Mouse (Mus musculus): ENCODE data around the gene Fam192a. TPM values are rescaled to one million over a fixed set of nuclear protein-coding genes. Genes with fewer than 3 reads are reported as not detected.
A peak's percentile ranks its signal among the peaks of the same experiment; 100 is the strongest.

Gene Fam192a
- total RNA-seq, 2 experiments from 2014 or later, result 43.8 to 50.1 TPM

DNA sequence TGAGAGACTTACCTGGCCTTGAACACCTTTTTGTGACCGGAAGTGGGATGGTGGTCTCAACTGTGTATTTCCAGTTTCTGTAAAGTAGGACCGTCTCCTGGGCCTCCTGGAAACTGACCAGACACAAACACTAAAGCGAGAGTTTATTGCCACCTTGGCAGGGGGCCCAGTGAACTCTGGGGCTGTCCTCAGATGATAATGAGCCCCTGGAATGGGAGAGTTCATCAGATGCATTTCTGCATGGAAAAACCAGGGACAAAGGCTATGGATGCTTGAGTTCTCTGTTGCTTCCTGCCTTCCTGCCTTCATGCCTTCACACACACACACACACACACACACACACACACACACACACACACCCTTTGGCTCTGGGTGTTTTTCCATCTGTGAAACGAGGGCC is 67.2 kb downstream of the Fam192a start:
- no peak for DNase-seq (ENCODE audit: low spot score in 2 of 2)

DNA sequence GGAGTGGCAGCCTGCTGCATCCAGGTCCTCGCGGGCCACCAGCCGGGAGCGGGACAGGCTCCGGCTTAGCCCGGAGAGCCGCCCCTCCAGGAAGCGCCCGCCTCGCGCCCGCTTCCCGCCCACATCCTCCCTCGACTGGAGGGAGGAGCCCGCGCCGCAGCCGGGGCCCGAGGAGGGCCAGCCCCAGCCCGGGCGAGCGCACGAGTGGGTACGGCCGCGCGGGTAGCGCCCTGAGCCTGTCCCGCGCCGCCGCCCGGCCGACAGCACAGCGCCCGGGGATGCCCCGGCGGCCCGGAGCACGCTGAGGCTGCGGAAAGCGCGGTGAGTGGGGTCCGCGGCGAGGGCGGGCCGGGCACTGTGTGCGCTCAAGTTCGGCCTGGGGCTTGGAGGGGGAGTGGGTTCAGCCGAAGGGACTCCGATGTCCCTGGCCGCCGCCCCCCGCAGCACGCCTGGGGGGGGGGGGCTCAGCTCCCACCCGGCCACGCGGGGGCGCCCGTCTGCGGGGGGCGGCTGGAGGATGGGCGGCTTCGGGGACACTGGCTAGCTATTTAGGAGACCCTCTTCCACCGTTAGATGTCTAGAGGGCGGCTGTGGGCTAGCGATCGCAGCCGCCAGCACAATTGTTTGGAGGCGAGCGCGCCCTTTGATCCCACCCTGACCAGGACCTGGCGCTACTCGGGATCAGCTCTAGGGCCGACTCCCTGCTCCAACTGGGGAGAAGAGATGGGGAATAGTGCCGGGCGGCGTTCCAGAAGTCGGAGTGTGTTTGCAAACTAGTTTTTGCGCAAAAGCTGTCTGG is 68.7 kb downstream of the Fam192a start, which contains the start of gene Cpne2:
Gene Cpne2 (plus strand): TSS at position 118 of the 799 bp plus-strand sequence.
- peak; percentile 41 to 54 for DNase-seq (ENCODE audit: low spot score in 2 of 2)

DNA sequence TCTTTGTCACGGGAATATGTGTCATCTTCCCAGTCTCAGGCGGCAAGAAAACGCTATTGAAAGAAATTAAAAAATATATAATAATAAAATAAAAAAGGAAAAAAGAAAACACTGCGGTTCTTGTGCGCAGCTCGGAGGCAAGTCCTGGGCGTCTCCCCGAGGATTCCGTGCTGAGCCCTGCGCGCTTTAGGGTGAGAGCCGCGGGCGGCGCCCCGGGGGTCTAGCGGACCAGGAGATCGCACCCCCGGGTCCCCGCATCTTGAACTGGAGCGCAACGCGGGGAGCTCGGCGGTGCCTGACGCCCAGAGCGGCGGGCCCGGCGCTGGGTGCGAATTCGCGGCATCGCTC is 69.3 kb downstream of the Fam192a start:
- no peak for DNase-seq (ENCODE audit: low spot score in 2 of 2)

DNA sequence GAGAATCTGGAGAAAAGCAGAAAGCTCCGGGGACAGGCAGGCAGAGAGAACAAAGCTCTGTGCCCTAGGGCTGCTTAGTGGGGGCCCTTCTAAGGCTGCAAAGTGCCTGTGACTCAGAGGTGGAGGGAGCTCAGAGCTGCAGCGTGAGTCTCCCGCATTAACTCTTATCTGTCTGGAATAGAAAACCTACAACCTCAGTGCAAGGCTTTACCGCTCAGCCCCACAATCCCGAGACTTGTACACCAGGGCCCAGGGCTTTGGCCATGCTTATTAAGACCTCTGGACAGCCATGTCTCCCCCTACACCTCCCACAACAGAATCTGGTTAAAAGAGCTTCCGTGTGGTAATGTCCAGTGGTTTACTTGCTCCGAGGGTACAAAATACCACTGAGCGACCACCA is 69.8 kb downstream of the Fam192a start:
- no peak for DNase-seq (ENCODE audit: low spot score in 2 of 2)

DNA sequence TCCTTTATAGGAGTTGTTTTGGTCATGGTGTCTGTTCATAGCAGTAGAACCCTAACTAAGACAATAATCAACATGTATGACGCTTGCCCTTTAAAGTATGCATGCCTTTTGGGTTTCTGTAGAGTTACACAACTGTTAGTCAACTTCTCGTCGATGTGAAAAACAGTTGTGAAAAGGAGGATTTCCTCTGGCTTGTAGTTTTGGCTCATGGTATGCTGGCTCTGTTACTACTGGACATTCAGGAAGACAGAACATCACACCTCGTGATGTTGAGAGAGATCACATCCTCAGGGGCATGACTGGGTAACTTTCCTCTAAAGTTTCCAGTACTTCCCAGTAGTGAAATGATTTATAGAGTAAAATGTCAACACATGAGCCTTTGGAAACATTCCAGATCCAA is 71.2 kb downstream of the Fam192a start:
- no peak for DNase-seq (ENCODE audit: low spot score in 2 of 2)

DNA sequence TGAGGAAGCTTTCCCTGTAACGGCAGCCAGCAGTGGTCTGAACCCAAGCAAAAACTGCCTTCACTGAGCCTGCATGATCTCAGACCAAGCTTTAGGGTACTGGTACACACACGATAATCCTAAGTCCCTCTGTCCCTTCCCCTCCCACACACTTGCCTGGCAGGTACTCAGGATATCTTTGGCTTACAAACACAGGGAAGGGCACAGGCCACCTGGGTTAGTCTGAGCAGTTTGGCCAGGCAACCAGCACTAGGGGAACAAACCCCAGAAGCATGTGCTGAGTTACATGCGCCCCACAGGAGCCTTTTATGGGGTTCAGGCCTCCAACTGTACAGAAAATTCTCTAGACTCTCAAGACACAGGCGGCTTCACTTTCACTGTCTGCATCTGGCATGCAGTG is 71.9 kb downstream of the Fam192a start:
- no peak for DNase-seq (ENCODE audit: low spot score in 2 of 2)

DNA sequence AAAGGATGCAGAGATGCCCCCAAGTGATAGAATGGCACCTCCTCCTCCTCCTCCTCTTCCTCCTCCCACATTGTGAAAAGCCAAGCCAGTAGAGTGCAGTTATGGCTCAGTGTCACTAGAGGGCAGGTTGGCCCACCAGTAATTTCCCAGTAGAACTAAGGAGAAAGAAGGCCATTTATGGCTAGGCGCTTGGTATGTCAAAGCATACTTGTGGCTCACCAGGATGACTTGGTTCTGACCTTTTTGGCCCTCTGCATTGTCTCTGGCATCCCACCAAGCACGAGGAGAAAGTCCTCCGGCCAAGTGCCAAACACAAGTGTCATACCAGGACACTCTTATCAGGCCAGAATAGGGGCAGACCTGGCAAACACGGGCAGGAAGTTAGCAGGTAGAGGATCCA is 73.6 kb downstream of the Fam192a start:
- DNase-seq (ENCODE audit: low spot score in 2 of 2), result no peak

DNA sequence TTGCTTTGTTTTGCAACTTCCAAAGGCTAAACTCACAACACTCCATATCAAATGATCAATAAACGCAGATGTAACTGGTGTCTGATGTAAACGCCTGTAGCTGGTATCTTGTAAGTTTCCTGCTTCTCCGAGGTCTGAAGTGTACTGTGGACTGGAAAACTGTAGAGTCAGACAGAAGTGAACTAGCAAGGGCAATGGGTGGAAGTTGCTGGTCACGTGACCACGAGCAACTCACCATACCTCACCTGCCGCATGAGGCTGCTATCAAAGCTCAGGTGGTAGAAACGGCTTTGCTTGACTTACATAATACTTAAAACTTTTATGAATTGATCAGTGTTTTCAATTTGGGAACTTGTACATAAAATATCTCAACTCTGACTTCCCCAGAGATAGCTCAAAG is 74.6 kb downstream of the Fam192a start:
- no peak for DNase-seq (ENCODE audit: low spot score in 2 of 2)

DNA sequence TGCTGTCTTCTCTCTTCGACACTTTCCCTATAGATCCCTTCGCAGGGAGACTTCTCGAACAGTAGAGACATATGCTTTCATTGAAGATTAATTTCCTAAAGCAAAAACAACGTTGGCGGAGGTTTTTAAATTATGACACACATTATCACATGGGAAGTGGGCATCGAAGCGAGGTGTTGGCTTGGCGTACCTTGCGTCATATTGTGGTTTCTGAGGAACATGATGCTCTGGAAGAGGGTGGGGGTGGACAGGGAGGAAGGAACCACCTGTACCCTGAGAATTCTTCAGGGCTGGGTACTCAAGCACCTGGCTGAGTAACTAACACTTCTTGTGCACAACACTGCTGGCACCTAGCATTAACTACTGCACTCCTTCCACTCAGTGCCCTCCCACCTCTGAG is 77.2 kb downstream of the Fam192a start:
- no peak for DNase-seq (ENCODE audit: low spot score in 2 of 2)

Other genes starting within 250 kb of the Fam192a start
- gene Herpud1, start 215.6 kb downstream of the Fam192a start, total RNA-seq (2021), result 10 to 100 TPM; 65.5 to 75.2 TPM
- gene Nlrc5, start 167.6 kb downstream of the Fam192a start, total RNA-seq (2021), result 1 to 10 TPM; 3.1 to 4.6 TPM
- 10 to 100 TPM; 18.1 to 20.4 TPM for gene Cpne2, start 69.0 kb downstream of the Fam192a start, total RNA-seq (2021)
- gene Rspry1, start 60 bp downstream of the Fam192a start, total RNA-seq (2021), result 10 to 100 TPM; 26.2 to 26.7 TPM
- 100 to 1,000 TPM; 101 to 111 TPM for gene Arl2bp, start 64.6 kb upstream of the Fam192a start, total RNA-seq (2021)
- gene Pllp, start 94.3 kb upstream of the Fam192a start, total RNA-seq (2021), result 1 to 10 TPM; 3.3 to 4.1 TPM
- gene Ccl22, start 143.6 kb upstream of the Fam192a start, total RNA-seq (2021), result under 1 TPM; 0.25 to 0.31 TPM
- gene Cx3cl1, start 170.0 kb upstream of the Fam192a start, total RNA-seq (2021), result 10 to 100 TPM; 18.8 to 21.1 TPM
- under 1 TPM; 0.87 to 0.90 TPM for gene Ccl17, start 208.5 kb upstream of the Fam192a start, total RNA-seq (2021)
- 100 to 1,000 TPM; 128 to 144 TPM for gene Coq9, start 236.3 kb upstream of the Fam192a start, total RNA-seq (2021)
- 10 to 100 TPM; 84.1 to 89.3 TPM for gene Ciapin1, start 236.4 kb upstream of the Fam192a start, total RNA-seq (2021)